Mouse (Mus musculus) heart, embryonic 16.5 days (tissue): ENCODE measurements around the gene Ndufs6. TPM values are rescaled to one million over a fixed set of nuclear protein-coding genes. Genes with fewer than 3 reads are reported as not detected.

Experiments used
- ATAC-seq: fragments of 200-750 bp; cut with Nextera tagmentation; replicated peaks from 2 replicates; pipeline ENCODE4 v1.8.0; 2017; ENCODE audit warnings: moderate number of reproducible peaks; ENCODE audit not compliant: insufficient read depth, low FRiP score; ENCODE audit errors: extremely low read depth
- H3K27ac ChIP-seq: fragments of 300-500 bp; sonication (generic); 2 replicates; pipeline ENCODE4 v1.5.1; 2014; ENCODE audit warnings: mild to moderate bottlenecking, low read length, control low read depth, moderate library complexity
- H3K27me3 ChIP-seq: fragments of 300-500 bp; sonication (generic); 2 replicates; pipeline ENCODE4 v1.6.1; 2014; ENCODE audit warnings: low read length, mixed read lengths; ENCODE audit not compliant: control insufficient read depth, insufficient read depth
- H3K36me3 ChIP-seq: fragments of 300-500 bp; sonication (generic); 2 replicates; pipeline ENCODE4 v1.6.1; 2014; ENCODE audit not compliant: control insufficient read depth, insufficient read depth
- H3K4me1 ChIP-seq: fragments of 300-500 bp; sonication (generic); 2 replicates; pipeline ENCODE4 v1.6.1; 2014; ENCODE audit warnings: low read length, mixed read lengths; ENCODE audit not compliant: control insufficient read depth, insufficient read depth
- H3K4me2 ChIP-seq: fragments of 300-500 bp; sonication (generic); 2 replicates; pipeline ENCODE4 v1.6.1; 2014; ENCODE audit warnings: low read depth, mild to moderate bottlenecking, control low read depth, low read length
- H3K4me3 ChIP-seq: fragments of 300-500 bp; sonication (generic); 2 replicates; pipeline ENCODE4 v1.5.1; 2014; ENCODE audit warnings: mild to moderate bottlenecking, control low read depth, low read length
- H3K9ac ChIP-seq: fragments of 300-500 bp; sonication (generic); 2 replicates; pipeline ENCODE4 v1.6.1; 2014; ENCODE audit warnings: low read length, control low read depth
- H3K9me3 ChIP-seq: fragments of 300-500 bp; sonication (generic); replicated peaks from 2 replicates; pipeline ENCODE4 v1.6.1; 2016; ENCODE audit warnings: low read length; ENCODE audit not compliant: control insufficient read depth
- WGBS: fragments of 180-500 bp; shearing (Covaris S2); extraction: QIAGEN DNeasy Blood & Tissue Kit; methylation state at CpG from one replicate; pipeline ENCODE4 v1.1.7; 2014; 5-methylcytosine and 5-hydroxymethylcytosine counted together
- polyA plus RNA-seq: library from polyadenylated mRNA; unstranded; fragments of >200 nt; fragmentation: Nextera tagmentation; extraction: Ambion mirVana; gene quantifications from 2 replicates; pipeline ENCODE4 v1.2.1, GENCODE M21; 2015

Gene Ndufs6
- polyA plus RNA-seq, 1 experiment from 2014 or later, result 798 TPM

DNA sequence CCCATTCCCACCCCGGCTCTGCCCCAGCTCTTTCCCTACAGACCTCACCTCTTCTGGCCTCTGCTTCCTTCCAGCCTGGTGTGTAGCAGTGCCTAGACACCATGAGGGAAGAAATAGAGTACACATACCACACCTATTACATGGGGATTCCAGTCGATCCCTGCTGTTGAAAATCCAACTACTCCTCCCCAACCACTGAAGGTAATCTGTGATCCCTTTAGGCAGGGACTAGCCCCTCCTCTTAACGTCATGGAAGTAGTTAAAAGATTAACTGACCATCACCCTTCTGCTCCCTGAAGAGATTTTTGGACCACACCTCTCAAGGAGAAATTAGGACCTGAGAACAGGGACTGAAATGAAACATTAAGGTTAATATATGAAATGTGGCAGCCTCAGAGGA, 18.8 kb upstream of the Ndufs6 start:
- no peaks in the 10 kb centered on the region for H3K36me3 ChIP-seq
- H3K9ac ChIP-seq, result peak overlapping the region; percentile 21
- peak overlapping the region; percentile 78 for H3K27ac ChIP-seq
- no peak overlapping the region for H3K4me3 ChIP-seq
- no peaks in the 10 kb centered on the region for H3K27me3 ChIP-seq
- no peak for ATAC-seq
- peaks cover 3% of the 10 kb centered on the region; the same call in 1 of the 2 replicates for H3K4me1 ChIP-seq
- no peaks in the 10 kb centered on the region for H3K9me3 ChIP-seq
- WGBS, result 57% methylated on average over 3 of the region's 3 CpGs
- no peak overlapping the region; the same call in 1 of the 2 replicates for H3K4me2 ChIP-seq

DNA sequence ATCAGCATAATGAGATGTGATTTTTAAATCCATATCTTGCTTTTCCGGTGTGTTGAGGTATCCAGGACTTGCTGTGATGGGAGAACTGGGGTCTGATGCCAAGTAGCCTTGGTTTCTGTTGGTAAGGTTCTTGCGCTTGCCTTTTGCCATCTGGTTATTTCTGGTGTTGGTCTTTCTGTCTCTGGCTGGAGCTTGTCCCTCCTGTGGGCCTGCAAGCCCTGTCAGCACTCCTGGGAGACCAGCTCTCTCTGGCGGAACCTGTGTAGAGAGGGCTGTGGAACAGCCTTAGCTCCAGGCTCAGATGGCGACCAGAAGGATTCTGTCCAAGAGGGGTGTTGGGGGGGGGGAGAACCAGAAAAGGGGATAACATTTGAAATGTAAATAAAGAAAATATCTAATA, 18.4 kb upstream of the Ndufs6 start:
- H3K36me3 ChIP-seq, result no peaks in the 10 kb centered on the region
- H3K9me3 ChIP-seq, result no peaks in the 10 kb centered on the region
- no peaks in the 10 kb centered on the region for H3K27me3 ChIP-seq
- peaks cover 3% of the 10 kb centered on the region; the same call in 1 of the 2 replicates for H3K4me1 ChIP-seq
- ATAC-seq, result peak; percentile 58
- H3K4me3 ChIP-seq, result peak overlapping the region; percentile 27
- 50% methylated on average over 4 of the region's 4 CpGs for WGBS
- peak overlapping the region; percentile 45 for H3K4me2 ChIP-seq
- peak overlapping the region; percentile 21 for H3K9ac ChIP-seq
- H3K27ac ChIP-seq, result peak overlapping the region; percentile 78

DNA sequence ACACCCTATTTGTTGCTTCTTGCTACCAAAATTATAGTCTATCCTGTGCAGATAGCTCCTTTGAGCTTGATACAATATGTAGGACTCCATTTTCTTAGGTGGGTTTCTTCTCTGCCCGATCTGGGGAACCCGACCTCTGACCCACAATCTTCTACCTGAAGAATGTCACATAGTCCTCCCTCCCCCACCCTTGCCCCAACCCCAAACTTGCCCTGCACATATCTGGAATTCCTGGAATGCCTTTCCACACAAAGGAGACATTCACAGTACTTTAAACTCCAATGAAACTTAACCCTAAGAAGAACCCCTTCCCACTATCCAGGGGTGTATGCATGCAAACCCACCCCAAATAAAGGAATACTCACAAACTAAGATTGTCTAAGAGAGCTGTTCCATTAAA, 17.8 kb upstream of the Ndufs6 start:
- Histone ChIP-seq H3K36me3 (no peaks in the 10 kb centered on the region), H3K4me1 (peaks cover 3% of the 10 kb centered on the region; the same call in 1 of the 2 replicates), H3K9me3 (no peaks in the 10 kb centered on the region), H3K27ac (peak overlapping the region; percentile 60), H3K9ac (peak overlapping the region; percentile 45; the same call in 1 of the 2 replicates), H3K4me3 (peak overlapping the region; percentile 13), H3K4me2 (peak overlapping the region; percentile 53), H3K27me3 (no peaks in the 10 kb centered on the region)
- 28% methylated on average over 2 of the region's 2 CpGs for WGBS
- ATAC-seq, result peak; percentile 68; the same call in 1 of the 2 replicates

DNA sequence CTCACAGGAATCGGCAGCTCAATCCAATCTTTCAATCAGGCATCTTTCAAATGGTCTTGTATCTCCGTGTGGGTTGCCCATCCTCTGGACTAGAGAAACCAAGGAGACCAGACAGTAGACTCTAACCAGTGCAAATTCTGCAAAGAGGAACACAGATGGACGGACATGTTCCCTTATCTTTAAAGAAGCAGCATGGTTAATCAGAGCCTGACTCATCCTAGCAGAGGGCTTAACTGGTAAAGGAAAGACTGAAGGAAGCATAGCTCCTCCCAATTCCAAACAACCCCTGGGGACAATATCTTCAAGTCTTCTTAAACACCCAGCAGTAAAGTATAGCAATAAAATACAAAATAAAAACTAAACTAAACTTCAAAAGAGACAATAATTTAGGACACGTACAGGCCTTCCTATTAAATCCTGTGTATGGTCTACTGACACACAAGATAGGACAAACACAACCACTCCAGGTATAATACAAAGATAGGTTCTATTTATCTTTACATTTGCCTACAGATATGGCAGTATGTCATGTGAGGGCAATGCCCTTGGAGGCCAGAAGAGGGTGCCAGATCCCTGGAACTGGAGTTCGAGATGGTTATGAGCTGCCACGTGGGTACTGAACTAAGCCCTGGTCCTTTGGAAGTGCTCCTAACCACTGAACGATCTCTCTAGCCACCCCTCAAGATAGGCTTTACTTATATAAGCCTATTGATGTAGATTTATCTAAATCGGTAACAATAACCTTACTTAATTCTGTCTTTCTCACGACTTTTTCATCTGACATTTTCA, 17.0 kb upstream of the Ndufs6 start:
- Histone ChIP-seq H3K9me3 (no peaks in the 10 kb centered on the region), H3K4me1 (peaks cover 3% of the 10 kb centered on the region; the same call in 1 of the 2 replicates), H3K4me3 (peak overlapping the region; percentile 13; the same call in 1 of the 2 replicates), H3K9ac (no peak overlapping the region), H3K36me3 (no peaks in the 10 kb centered on the region), H3K27me3 (no peaks in the 10 kb centered on the region), H3K4me2 (peak overlapping the region; percentile 53), H3K27ac (no peak overlapping the region)
- 67% methylated on average over 9 of the region's 9 CpGs for WGBS
- ATAC-seq, result no peak

DNA sequence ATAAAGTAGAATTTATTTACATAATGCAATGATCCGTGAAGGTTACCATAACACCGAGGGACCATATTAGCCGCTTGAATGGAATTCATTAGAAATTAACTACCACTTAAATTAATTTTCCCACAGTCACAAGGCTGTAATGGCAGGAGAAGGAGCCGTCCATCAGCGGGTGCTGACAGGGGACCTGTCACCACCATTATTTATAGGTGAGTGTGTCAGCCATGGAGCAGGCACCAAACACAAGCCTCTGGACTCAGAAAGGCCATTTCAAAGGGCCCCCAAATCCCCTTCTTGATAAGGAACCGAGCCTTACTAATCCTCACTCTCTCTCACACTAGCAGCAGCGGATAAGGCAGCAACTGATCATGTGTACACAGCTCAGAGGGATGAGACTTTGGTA, 8.4 kb upstream of the Ndufs6 start:
- H3K4me3 ChIP-seq, result no peak overlapping the region
- ATAC-seq, result peak; percentile 84
- H3K27ac ChIP-seq, result peak overlapping the region; percentile 86
- H3K9ac ChIP-seq, result 0 out of 2 replicates have a peak overlapping the region, but pooled peaks have one; percentile 9
- H3K36me3 ChIP-seq, result no peaks in the 10 kb centered on the region
- H3K27me3 ChIP-seq, result no peaks in the 10 kb centered on the region
- 0 out of 2 replicates have a peak overlapping the region, but pooled peaks have one; percentile 16 for H3K4me2 ChIP-seq
- H3K9me3 ChIP-seq, result no peaks in the 10 kb centered on the region
- WGBS, result 29% methylated on average over 7 of the region's 7 CpGs
- peaks cover 22% of the 10 kb centered on the region for H3K4me1 ChIP-seq

DNA sequence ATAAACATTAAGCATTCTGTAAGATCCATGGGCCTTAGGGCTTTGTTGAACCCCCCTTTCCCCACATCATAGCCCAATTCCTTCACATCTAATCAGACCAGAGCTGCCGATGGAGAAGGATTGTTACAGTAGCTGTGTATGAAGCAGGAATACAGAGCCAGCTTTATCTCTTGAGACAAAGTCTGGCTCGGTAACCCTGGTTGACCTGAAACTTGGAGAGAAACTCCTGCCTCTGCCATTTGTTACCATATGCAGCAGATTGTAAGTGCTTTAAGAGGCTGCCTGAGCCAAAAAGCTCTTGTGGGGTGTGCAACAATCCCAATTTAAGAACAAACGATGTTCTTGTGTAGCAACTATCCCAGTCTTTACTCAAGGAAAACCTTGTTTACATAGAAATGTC, 3.4 kb upstream of the Ndufs6 start:
- peak overlapping the region; percentile 91 for H3K4me3 ChIP-seq
- no peak for ATAC-seq
- H3K27me3 ChIP-seq, result no peaks in the 10 kb centered on the region
- peak overlapping the region; percentile 90 for H3K27ac ChIP-seq
- H3K4me2 ChIP-seq, result peak overlapping the region; percentile 93
- H3K9me3 ChIP-seq, result no peaks in the 10 kb centered on the region
- 21% methylated on average over 3 of the region's 3 CpGs for WGBS
- H3K36me3 ChIP-seq, result 0 out of 2 replicates have a peak, but pooled peaks cover 2% of the 10 kb centered on the region
- peak overlapping the region; percentile 96 for H3K9ac ChIP-seq
- H3K4me1 ChIP-seq, result peaks cover 35% of the 10 kb centered on the region

DNA sequence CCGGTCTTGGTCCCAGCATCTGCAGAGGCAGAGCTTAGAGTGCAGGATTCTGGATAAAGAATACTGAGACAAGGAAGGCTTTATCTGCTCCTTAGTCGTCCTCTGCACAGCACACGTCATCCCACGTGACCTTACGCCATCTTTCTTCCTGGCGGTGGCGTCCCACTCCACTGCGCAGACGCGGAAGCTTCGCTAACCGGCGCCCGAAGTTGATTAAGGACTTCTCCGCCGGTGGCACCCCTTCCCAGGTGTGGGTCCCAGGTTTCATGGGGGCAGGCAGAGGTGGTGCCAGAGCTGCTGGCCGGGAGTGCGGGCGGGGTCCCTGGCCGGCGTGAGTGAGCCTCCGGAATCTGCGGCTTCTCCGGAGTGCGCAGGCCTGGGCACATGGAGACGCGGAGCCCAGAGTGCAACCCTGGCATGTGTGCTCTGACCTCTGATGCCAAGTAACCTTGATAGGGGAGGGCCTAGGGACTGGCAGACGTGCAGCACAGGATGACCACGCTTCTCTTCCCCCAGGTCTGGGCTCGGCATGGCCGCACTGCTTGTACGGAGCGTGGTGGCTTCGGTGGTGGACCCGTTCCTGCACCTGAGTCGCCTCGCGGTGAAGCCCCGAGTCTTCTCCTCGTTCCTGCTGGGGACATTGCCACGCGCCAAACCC, 2.6 kb upstream of the Ndufs6 start:
- Histone ChIP-seq H3K36me3 (0 out of 2 replicates have a peak, but pooled peaks cover 5% of the 10 kb centered on the region), H3K9me3 (no peaks in the 10 kb centered on the region), H3K9ac (peak overlapping the region; percentile 96), H3K27ac (peak overlapping the region; percentile 90), H3K4me3 (peak overlapping the region; percentile 91), H3K4me1 (peaks cover 37% of the 10 kb centered on the region), H3K27me3 (no peaks in the 10 kb centered on the region), H3K4me2 (peak overlapping the region; percentile 93)
- peak; percentile 87 for ATAC-seq
- WGBS, result under 1% methylated on average over 42 of the region's 42 CpGs

DNA sequence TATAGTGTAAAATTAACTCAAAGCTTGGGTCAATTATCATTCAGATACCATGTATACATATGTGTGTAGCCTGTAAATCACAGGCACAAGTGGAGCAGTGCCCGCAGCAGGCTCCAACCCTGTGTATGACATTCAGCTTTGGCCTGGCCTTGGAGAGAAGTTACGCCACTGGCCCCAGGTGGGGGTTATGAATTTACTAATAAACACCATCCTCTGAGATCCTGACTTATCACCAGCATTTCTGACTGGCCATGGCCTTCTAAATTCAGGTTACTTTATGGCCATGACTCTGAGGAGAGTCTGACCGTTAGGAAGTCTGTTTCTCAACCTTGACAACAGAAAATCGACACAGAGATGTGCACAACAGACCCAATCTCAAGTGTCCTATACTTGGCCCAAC, 4.9 kb downstream of the Ndufs6 start:
- Histone ChIP-seq H3K4me2 (no peak overlapping the region), H3K4me3 (no peak overlapping the region), H3K27ac (no peak overlapping the region), H3K27me3 (no peaks in the 10 kb centered on the region), H3K36me3 (peaks cover 47% of the 10 kb centered on the region), H3K9me3 (no peaks in the 10 kb centered on the region), H3K4me1 (peaks cover 25% of the 10 kb centered on the region), H3K9ac (no peak overlapping the region)
- no peak for ATAC-seq
- WGBS, result 78% methylated on average over 4 of the region's 4 CpGs

DNA sequence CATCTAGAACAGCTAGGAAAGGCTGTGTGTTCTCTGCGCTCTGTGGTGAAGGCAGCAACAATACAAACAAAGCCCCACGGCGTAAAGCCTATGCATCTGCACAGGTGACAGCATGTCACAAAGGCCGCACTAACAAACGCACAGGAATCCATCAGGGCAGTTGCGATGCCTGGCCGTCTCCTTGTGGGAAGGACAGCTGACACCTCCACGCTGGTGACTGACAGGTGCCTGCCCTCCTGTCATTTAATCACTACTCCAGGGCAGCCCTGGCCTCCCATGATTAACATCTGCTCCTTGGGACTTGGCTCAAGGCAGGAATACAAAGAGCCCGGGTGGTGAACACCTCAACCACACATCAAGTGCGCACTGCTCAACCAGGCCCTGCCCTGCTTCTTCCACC, 5.7 kb downstream of the Ndufs6 start:
- Histone ChIP-seq H3K4me3 (no peak overlapping the region), H3K4me2 (no peak overlapping the region), H3K9me3 (no peaks in the 10 kb centered on the region), H3K4me1 (peaks cover 23% of the 10 kb centered on the region), H3K27me3 (no peaks in the 10 kb centered on the region), H3K36me3 (peaks cover 55% of the 10 kb centered on the region), H3K27ac (no peak overlapping the region), H3K9ac (no peak overlapping the region)
- WGBS, result 81% methylated on average over 10 of the region's 10 CpGs
- ATAC-seq, result no peak
